Mouse (Mus musculus) kidney, embryonic 16.5 days (tissue): ENCODE results near the gene Opcml. TPM values are rescaled to one million over a fixed set of nuclear protein-coding genes. Genes with fewer than 3 reads are reported as not detected.

Experiments
- ATAC-seq: fragments of 200-750 bp; cut with Nextera tagmentation; 2 replicates; pipeline ENCODE4 v1.8.0; 2017; ENCODE audit warnings: moderate TSS enrichment; ENCODE audit not compliant: low FRiP score, low TSS enrichment
- H3K27ac ChIP-seq: fragments of 300-500 bp; sonication (generic); 2 replicates; pipeline ENCODE4 v1.5.1; 2014; ENCODE audit warnings: low read length
- H3K27me3 ChIP-seq: fragments of 300-500 bp; sonication (generic); 2 replicates; pipeline ENCODE4 v1.6.1; 2014; ENCODE audit warnings: low read length, control low read depth, mixed read lengths; ENCODE audit not compliant: insufficient read depth
- H3K36me3 ChIP-seq: fragments of 300-500 bp; sonication (generic); 2 replicates; pipeline ENCODE4 v1.6.1; 2014; ENCODE audit warnings: low read length, control low read depth, mixed read lengths; ENCODE audit not compliant: insufficient read depth
- H3K4me1 ChIP-seq: fragments of 300-500 bp; sonication (generic); 2 replicates; pipeline ENCODE4 v1.6.1; 2014; ENCODE audit warnings: low read length, control low read depth, mixed read lengths; ENCODE audit not compliant: insufficient read depth
- H3K4me2 ChIP-seq: fragments of 300-500 bp; sonication (generic); replicated peaks from 2 replicates; pipeline ENCODE4 v1.6.1; 2014; ENCODE audit warnings: low read depth, low read length
- H3K4me3 ChIP-seq: fragments of 300-500 bp; sonication (generic); 2 replicates; pipeline ENCODE4 v1.5.1; 2014; ENCODE audit warnings: mild to moderate bottlenecking, low read length
- H3K9ac ChIP-seq: fragments of 300-500 bp; sonication (generic); replicated peaks from 2 replicates; pipeline ENCODE4 v1.6.1; 2014; ENCODE audit warnings: low read length
- H3K9me3 ChIP-seq: fragments of 300-500 bp; sonication (generic); 2 replicates; pipeline ENCODE4 v1.6.1; 2016; ENCODE audit warnings: low read length, control low read depth
- WGBS: fragments of 180-500 bp; shearing (Covaris S2); extraction: QIAGEN DNeasy Blood & Tissue Kit; methylation state at CpG from one replicate; pipeline ENCODE4 v1.1.7; 2014; 5-methylcytosine and 5-hydroxymethylcytosine counted together
- polyA plus RNA-seq: library from polyadenylated mRNA; unstranded; fragments of >200 nt; fragmentation: Nextera tagmentation; extraction: Ambion mirVana; gene quantifications from 2 replicates; pipeline ENCODE4 v1.2.1, GENCODE M21; 2015

The Opcml gene
- polyA plus RNA-seq, 1 experiment from 2014 or later: 2.0 TPM

- WGBS: 79% methylated on average over 4 of the region's 4 CpGs
- no peak for ATAC-seq
These were observed 915.2 kb downstream of the Opcml start for GRCm38 (mm10) chr9:28705796-28706195.

GRCm38 (mm10) chr9:28714544-28714943 lies 924.0 kb downstream of the Opcml start:
- ATAC-seq: no peak

More at GRCm38 (mm10) chr9:28705796-28706195, 915.2 kb downstream of the Opcml start:
- Histone ChIP-seq H3K4me2 (no peak overlapping the region), H3K4me1 (no peaks in the 10 kb centered on the region), H3K9ac (no peak overlapping the region), H3K4me3 (no peak overlapping the region), H3K36me3 (no peaks in the 10 kb centered on the region), H3K27ac (no peak overlapping the region), H3K9me3 (no peaks in the 10 kb centered on the region), H3K27me3 (no peaks in the 10 kb centered on the region)

GRCm38 (mm10) chr9:28720186-28720585 lies 929.6 kb downstream of the Opcml start:
- Histone ChIP-seq H3K4me1 (no peaks in the 10 kb centered on the region), H3K9ac (no peak overlapping the region), H3K27ac (no peak overlapping the region), H3K9me3 (no peaks in the 10 kb centered on the region), H3K27me3 (no peaks in the 10 kb centered on the region), H3K36me3 (no peaks in the 10 kb centered on the region), H3K4me3 (no peak overlapping the region), H3K4me2 (no peak overlapping the region)
- 89% methylated on average over 2 of the region's 2 CpGs for whole genome bisulfite sequencing
- no peak for ATAC-seq

More at GRCm38 (mm10) chr9:28714544-28714943, 924.0 kb downstream of the Opcml start:
- H3K4me2 ChIP-seq: no peak overlapping the region
- no peak overlapping the region for H3K4me3 ChIP-seq
- WGBS: 82% methylated on average over 2 of the region's 2 CpGs
- no peaks in the 10 kb centered on the region for H3K36me3 ChIP-seq
- no peak overlapping the region for H3K9ac ChIP-seq
- H3K27ac ChIP-seq: no peak overlapping the region
- H3K27me3 ChIP-seq: no peaks in the 10 kb centered on the region
- no peaks in the 10 kb centered on the region for H3K4me1 ChIP-seq
- H3K9me3 ChIP-seq: no peaks in the 10 kb centered on the region

DNA sequence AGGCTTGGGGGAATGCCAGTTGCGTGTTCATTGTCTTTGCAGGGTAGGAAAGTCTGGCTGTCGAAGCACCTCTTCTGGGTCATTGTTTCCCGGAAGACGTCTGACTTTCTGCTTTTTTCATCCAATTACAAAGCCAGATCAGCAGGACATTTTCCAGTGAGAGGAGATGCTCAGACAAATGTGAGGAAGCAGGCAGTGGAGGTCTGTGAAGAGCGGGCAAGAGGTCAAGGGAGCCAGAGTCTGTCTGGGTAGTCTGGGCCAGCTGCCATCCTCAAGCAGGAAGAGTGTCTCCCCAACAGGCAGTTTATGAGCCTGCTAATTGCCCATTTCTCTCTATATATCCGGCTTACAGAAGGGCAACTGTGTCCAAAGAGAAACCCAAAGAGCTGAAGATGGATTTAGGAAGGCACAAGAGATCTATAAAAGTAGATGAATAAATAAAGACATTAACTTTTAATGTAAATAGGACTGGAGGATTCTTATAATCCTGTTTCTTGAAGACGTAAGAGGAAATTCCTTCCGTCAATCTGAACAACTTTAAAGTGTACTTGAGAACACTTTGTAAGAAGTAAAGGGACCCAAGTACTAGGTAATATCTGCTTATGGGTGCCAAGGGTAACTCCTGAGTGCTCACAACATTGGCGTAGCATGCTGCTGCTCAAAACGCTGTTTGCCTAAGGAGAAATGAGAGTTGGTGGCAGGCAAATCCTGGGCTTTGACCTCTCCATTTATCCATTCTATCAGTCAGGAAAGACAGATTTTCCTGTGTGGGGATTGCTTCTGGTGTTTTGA lies 941.4 kb downstream of the Opcml start:
- no peak overlapping the region for H3K27ac ChIP-seq
- H3K4me3 ChIP-seq: no peak overlapping the region
- WGBS: 61% methylated on average over 10 of the region's 10 CpGs
- H3K4me1 ChIP-seq: no peaks in the 10 kb centered on the region
- no peaks in the 10 kb centered on the region for H3K27me3 ChIP-seq
- H3K4me2 ChIP-seq: no peak overlapping the region
- no peak overlapping the region for H3K9ac ChIP-seq
- no peaks in the 10 kb centered on the region for H3K36me3 ChIP-seq
- H3K9me3 ChIP-seq: no peaks in the 10 kb centered on the region
- no peak for ATAC-seq

GRCm38 (mm10) chr9:28737955-28738354 lies 947.4 kb downstream of the Opcml start:
- 90% methylated on average over 2 of the region's 2 CpGs for WGBS
- ATAC-seq: no peak

GRCm38 (mm10) chr9:28738451-28738860 lies 947.9 kb downstream of the Opcml start:
- WGBS: 77% methylated on average over 1 of the region's 1 CpGs
- Histone ChIP-seq H3K9ac (no peak overlapping the region), H3K4me1 (no peaks in the 10 kb centered on the region), H3K36me3 (no peaks in the 10 kb centered on the region), H3K9me3 (no peaks in the 10 kb centered on the region), H3K27me3 (no peaks in the 10 kb centered on the region), H3K4me2 (no peak overlapping the region), H3K27ac (no peak overlapping the region), H3K4me3 (no peak overlapping the region)
- ATAC-seq: no peak

More at GRCm38 (mm10) chr9:28737955-28738354, 947.4 kb downstream of the Opcml start:
- Histone ChIP-seq H3K4me3 (no peak overlapping the region), H3K4me2 (no peak overlapping the region), H3K27ac (no peak overlapping the region), H3K9me3 (no peaks in the 10 kb centered on the region), H3K9ac (no peak overlapping the region), H3K36me3 (no peaks in the 10 kb centered on the region), H3K4me1 (no peaks in the 10 kb centered on the region), H3K27me3 (no peaks in the 10 kb centered on the region)

DNA sequence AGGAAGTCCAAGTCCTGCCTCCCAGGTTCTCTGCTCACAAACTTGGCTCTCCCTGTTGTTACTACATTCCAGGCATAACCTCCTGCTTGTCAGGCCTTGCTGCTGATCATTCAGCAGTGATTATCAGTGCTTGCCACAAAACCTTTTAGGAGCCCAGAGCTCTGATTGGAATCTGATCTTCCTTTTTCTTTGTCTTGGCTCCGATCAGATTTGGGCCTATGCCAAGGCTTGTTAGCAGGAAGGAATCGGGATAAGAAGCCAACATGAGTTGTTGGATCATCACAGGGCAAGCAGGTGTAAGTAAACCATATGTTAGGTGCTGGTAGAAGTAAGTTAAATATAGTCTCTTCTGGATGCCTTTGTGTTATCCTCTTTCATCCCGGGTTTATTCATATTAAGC lies 954.2 kb downstream of the Opcml start:
- ATAC-seq: no peak
- 73% methylated on average over 3 of the region's 3 CpGs for WGBS

DNA sequence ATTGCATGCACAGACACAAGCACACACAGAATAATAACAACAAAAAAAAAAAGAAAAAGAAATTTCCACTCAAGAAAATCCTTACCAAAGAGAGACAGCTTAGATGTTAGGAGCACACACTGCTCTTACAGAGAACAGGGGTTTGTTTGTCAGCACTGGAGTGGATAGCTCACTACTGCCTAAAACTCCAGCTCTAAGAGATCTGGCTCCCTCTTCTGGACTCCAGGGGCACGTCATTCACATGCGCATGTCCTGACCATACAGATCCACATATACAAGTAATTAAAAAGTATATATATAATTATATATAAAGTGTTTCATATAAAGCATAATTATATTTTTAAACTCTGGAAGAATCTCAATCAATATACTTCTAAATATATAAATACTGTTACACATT lies 958.3 kb downstream of the Opcml start:
- 80% methylated on average over 2 of the region's 2 CpGs for WGBS

More for the DNA sequence above, 954.2 kb downstream of the Opcml start:
- Histone ChIP-seq H3K36me3 (no peaks in the 10 kb centered on the region), H3K4me3 (no peak overlapping the region), H3K9me3 (no peaks in the 10 kb centered on the region), H3K27ac (no peak overlapping the region), H3K9ac (no peak overlapping the region), H3K4me2 (no peak overlapping the region), H3K4me1 (no peaks in the 10 kb centered on the region), H3K27me3 (no peaks in the 10 kb centered on the region)

DNA sequence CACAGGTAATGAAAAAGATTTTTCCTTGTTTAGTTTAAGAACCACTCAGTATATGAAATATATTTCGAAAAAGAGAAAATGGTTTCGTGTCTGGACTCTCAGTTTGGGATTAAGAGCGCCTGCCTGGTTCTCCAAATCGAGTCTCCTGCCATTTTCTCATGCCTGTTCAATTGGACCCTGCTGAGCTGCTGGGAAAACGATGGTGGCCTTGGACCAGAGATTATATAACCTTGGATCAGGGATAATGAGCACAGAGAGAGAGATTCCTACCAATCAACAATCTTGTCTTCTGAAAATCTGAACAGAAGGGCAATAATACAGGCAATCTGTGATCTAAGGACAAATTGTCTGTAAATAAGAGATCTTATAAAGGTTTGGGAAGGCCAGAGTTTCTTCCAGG lies 962.3 kb downstream of the Opcml start:
- no peak for ATAC-seq
- Histone ChIP-seq H3K4me2 (no peak overlapping the region), H3K9me3 (no peaks in the 10 kb centered on the region), H3K36me3 (no peaks in the 10 kb centered on the region), H3K27me3 (no peaks in the 10 kb centered on the region), H3K9ac (no peak overlapping the region), H3K27ac (no peak overlapping the region), H3K4me3 (no peak overlapping the region), H3K4me1 (no peaks in the 10 kb centered on the region)
- 70% methylated on average over 5 of the region's 5 CpGs for WGBS

More for the DNA sequence above, 958.3 kb downstream of the Opcml start:
- no peak for ATAC-seq
- H3K4me2 ChIP-seq: no peak overlapping the region
- no peaks in the 10 kb centered on the region for H3K9me3 ChIP-seq
- H3K36me3 ChIP-seq: no peaks in the 10 kb centered on the region
- H3K4me1 ChIP-seq: no peaks in the 10 kb centered on the region
- H3K27me3 ChIP-seq: no peaks in the 10 kb centered on the region
- no peak overlapping the region for H3K9ac ChIP-seq
- H3K27ac ChIP-seq: no peak overlapping the region
- no peak overlapping the region for H3K4me3 ChIP-seq

DNA sequence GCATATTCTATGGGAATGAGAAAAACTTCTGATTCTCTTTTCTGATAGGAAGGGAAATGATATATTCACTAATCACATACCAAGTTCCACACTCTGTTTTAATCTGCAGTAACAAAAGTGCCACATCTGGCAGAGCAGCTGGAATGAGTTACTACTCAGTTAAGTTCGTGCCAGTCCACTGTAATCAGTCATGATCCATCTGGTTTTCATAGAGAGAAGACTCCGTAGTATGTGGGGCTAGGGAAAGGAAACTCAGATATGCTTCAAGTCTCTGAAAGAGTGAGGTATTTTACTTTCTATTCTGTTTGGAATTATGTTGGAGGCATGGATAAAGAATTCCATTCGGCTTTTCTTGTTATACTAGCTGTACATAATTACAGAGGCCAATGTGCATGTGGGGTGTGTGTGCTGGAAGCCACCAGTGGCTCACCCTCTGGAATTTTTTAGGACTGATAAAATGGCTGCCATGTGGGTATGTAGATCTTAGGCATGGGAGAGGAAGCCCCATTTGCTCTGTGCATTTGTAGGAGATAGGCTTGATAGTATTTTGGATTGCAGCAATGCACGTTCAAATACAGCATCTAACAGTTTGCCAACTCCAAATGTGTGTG lies 966.4 kb downstream of the Opcml start:
- Histone ChIP-seq H3K9ac (no peak overlapping the region), H3K9me3 (no peaks in the 10 kb centered on the region), H3K4me2 (no peak overlapping the region), H3K36me3 (no peaks in the 10 kb centered on the region), H3K27ac (no peak overlapping the region), H3K27me3 (no peaks in the 10 kb centered on the region), H3K4me3 (no peak overlapping the region), H3K4me1 (no peaks in the 10 kb centered on the region)
- WGBS: 73% methylated on average over 4 of the region's 4 CpGs
- no peak for ATAC-seq
